Mouse (Mus musculus) erythroblast, embryonic 14.5 days (primary cell): Measurements from ENCODE around the gene Atp9a. TPM values are rescaled to one million over a fixed set of nuclear protein-coding genes. Genes with fewer than 3 reads are reported as not detected.

Experiments used
- H3K27me3 ChIP-seq: 2 replicates; pipeline ENCODE4 v1.6.1; 2012; ENCODE audit warnings: inconsistent platforms; ENCODE audit not compliant: control insufficient read depth
- H3K36me3 ChIP-seq: 2 replicates; pipeline ENCODE4 v1.6.1; 2012; ENCODE audit warnings: mild to moderate bottlenecking, inconsistent platforms; ENCODE audit not compliant: control insufficient read depth
- H3K4me1 ChIP-seq: 2 replicates; pipeline ENCODE4 v1.6.1; 2012; ENCODE audit warnings: inconsistent platforms; ENCODE audit not compliant: control insufficient read depth
- H3K4me3 ChIP-seq: replicated peaks from 2 replicates; pipeline ENCODE3; 2012; ENCODE audit warnings: moderate library complexity, mild to moderate bottlenecking, inconsistent platforms
- H3K9me3 ChIP-seq: 2 replicates; pipeline ENCODE4 v1.6.1; 2012; ENCODE audit warnings: low read length, inconsistent platforms, mixed read lengths; ENCODE audit not compliant: control insufficient read depth
- GATA1 ChIP-seq: IDR thresholded peaks from 2 replicates; pipeline ENCODE4 v1.6.1; 2012; ENCODE audit warnings: low read length, inconsistent platforms, mixed read lengths
- TAL1 ChIP-seq: IDR thresholded peaks from 3 replicates; pipeline ENCODE4 v1.6.1; 2012; ENCODE audit warnings: low read length, inconsistent platforms, mixed read lengths
- polyA plus RNA-seq: library from polyadenylated mRNA; stranded (reverse); fragments of >175 nt; gene quantifications from 2 replicates; pipeline ENCODE4 v1.2.3, GENCODE M21; 2012

Gene Atp9a
- polyA plus RNA-seq, 1 experiment = 0.03 TPM

- H3K9me3 ChIP-seq = peaks cover 6% of the 10 kb centered on the region
- H3K4me3 ChIP-seq = peak overlapping the region; percentile 46
- TF ChIP-seq GATA1 (no peak), TAL1 (no peak)
- peaks cover 2% of the 10 kb centered on the region; the same call in 1 of the 2 replicates for H3K4me1 ChIP-seq
- no peaks in the 10 kb centered on the region for H3K36me3 ChIP-seq
- peaks cover 29% of the 10 kb centered on the region for H3K27me3 ChIP-seq
These were observed 743 bp downstream of the Atp9a start for GRCm38 (mm10) chr2:168741273-168742058.

DNA sequence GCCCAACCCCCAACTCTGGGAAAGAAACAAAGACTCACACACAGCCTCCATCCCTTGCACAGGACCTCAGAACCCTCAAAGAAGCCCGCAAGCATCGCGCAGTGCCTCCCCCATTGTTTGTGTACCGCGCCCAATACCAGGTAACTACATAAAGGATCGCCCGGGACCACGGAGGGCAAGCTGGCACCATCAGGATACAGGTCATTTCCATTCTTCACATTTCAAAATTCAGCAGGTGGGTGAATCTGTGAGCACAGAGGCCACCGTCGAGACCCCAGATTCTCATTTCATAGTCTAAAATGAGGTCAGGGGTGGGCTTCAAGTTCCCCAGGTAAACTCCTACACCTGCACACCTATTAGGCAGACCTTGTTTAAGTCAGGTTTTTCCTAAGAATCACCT is 1.7 kb downstream of the Atp9a start:
- peaks cover 29% of the 10 kb centered on the region for H3K27me3 ChIP-seq

DNA sequence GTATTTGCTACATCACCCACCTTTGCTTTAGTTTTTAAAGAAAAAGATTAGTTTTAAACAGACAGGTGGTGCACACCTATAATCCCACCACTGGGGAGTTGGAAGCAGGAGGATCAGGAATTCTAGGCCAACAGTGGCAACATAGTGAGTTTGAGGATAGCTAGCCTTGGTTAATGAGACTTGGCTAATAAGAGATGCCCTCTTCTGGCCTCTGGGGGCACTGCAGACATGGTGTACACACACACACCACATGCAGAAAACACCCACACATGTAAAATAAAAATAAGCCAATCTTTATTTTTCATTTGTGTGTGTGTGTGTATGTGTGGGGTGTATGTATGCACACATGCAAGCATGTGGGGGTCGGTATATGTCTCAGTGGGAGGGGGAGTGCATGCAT is 3.4 kb downstream of the Atp9a start:
- no peak for TF ChIP-seq TAL1
- no peak for TF ChIP-seq GATA1
- Histone ChIP-seq H3K4me3 (no peak overlapping the region), H3K27me3 (peaks cover 29% of the 10 kb centered on the region), H3K9me3 (peaks cover 6% of the 10 kb centered on the region), H3K36me3 (no peaks in the 10 kb centered on the region), H3K4me1 (peaks cover 2% of the 10 kb centered on the region; the same call in 1 of the 2 replicates)

More for the DNA sequence above, 1.7 kb downstream of the Atp9a start:
- H3K9me3 ChIP-seq = peaks cover 6% of the 10 kb centered on the region
- H3K4me3 ChIP-seq = no peak overlapping the region
- H3K36me3 ChIP-seq = no peaks in the 10 kb centered on the region
- TF ChIP-seq GATA1 (no peak), TAL1 (no peak)
- H3K4me1 ChIP-seq = peaks cover 2% of the 10 kb centered on the region; the same call in 1 of the 2 replicates

DNA sequence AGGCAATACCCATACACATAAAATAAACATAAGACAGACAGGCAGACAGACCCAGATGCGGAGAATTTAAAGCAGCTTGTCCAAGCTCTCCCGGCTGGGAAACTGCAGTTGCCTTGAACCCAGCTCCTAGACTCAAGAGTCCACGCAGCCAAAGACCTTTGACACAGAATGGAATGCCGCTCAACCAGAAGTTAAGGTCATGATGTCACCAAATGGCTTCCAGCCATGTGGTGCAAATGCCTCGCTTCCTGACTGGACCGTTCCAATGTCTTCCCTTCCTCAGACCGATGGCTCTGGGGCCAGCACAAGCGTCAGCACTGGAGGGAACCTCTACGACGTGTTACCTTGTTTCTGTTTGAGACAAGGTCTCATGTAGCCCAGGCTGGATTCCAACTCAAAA is 4.3 kb downstream of the Atp9a start:
- Histone ChIP-seq H3K9me3 (peaks cover 6% of the 10 kb centered on the region), H3K27me3 (peaks cover 24% of the 10 kb centered on the region), H3K4me1 (peaks cover 2% of the 10 kb centered on the region; the same call in 1 of the 2 replicates), H3K4me3 (no peak overlapping the region), H3K36me3 (no peaks in the 10 kb centered on the region)
- TF ChIP-seq TAL1 = no peak
- no peak for TF ChIP-seq GATA1

GRCm38 (mm10) chr2:168734023-168734422 is 8.2 kb downstream of the Atp9a start:
- no peaks in the 10 kb centered on the region for H3K4me1 ChIP-seq
- no peaks in the 10 kb centered on the region for H3K9me3 ChIP-seq
- H3K4me3 ChIP-seq = no peak overlapping the region
- no peak for TF ChIP-seq GATA1
- no peak for TF ChIP-seq TAL1
- no peaks in the 10 kb centered on the region for H3K27me3 ChIP-seq
- no peaks in the 10 kb centered on the region for H3K36me3 ChIP-seq

GRCm38 (mm10) chr2:168731258-168731657 is 11.0 kb downstream of the Atp9a start:
- Histone ChIP-seq H3K9me3 (no peaks in the 10 kb centered on the region), H3K36me3 (no peaks in the 10 kb centered on the region), H3K4me3 (no peak overlapping the region), H3K27me3 (no peaks in the 10 kb centered on the region), H3K4me1 (no peaks in the 10 kb centered on the region)
- no peak for TF ChIP-seq TAL1
- no peak for TF ChIP-seq GATA1

DNA sequence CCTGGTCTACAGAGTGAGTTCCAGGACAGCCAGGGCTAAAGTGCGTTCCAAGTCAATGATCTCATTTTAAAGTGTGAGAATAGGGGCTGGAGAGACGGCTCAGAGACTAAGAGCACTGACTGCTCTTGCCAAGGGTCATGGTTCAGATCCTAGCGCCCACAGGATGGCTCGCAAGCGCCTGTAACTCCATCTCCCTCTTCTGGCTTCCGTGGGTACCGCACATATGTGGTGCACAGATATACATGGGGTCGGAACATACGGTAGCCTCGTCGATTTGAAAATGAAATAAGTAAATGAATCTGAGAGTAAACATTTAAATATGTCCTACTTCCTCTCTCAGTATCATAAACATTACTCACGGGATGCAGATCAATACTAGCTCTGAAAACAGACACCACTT is 12.5 kb downstream of the Atp9a start:
- TF ChIP-seq TAL1 (no peak), GATA1 (no peak)
- H3K4me1 ChIP-seq = no peaks in the 10 kb centered on the region
- H3K4me3 ChIP-seq = no peak overlapping the region

GRCm38 (mm10) chr2:168728045-168728444 is 14.2 kb downstream of the Atp9a start:
- Histone ChIP-seq H3K27me3 (no peaks in the 10 kb centered on the region), H3K36me3 (no peaks in the 10 kb centered on the region), H3K9me3 (no peaks in the 10 kb centered on the region), H3K4me3 (no peak overlapping the region), H3K4me1 (no peaks in the 10 kb centered on the region)
- TF ChIP-seq GATA1 (no peak), TAL1 (no peak)

More for the DNA sequence above, 12.5 kb downstream of the Atp9a start:
- no peaks in the 10 kb centered on the region for H3K9me3 ChIP-seq
- H3K36me3 ChIP-seq = no peaks in the 10 kb centered on the region
- no peaks in the 10 kb centered on the region for H3K27me3 ChIP-seq

DNA sequence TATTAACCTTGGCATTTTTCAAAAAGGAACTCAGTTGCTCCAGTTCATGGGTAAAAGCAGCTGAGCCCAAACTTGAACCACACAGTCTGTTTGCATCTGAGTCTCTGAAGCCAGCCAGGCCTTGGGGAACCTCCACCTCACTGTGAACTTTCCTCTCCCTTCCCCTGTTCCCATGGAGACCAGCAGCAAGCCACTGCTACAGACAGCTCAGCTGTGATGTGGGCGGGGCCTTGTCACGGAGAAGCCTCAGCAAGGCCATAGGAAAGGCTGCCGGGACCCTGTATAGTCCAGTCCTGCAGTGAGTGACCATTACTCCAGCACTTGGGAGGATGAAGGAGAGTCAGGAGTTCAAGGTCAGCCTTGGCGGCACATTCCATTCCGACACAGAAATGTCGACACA is 16.2 kb downstream of the Atp9a start:
- no peaks in the 10 kb centered on the region for H3K36me3 ChIP-seq
- H3K27me3 ChIP-seq = no peaks in the 10 kb centered on the region
- H3K4me3 ChIP-seq = no peak overlapping the region
- H3K9me3 ChIP-seq = no peaks in the 10 kb centered on the region
- TF ChIP-seq TAL1 (no peak), GATA1 (no peak)
- H3K4me1 ChIP-seq = no peaks in the 10 kb centered on the region
